Mouse (Mus musculus): ENCODE data around the gene Mapt. TPM values are rescaled to one million over a fixed set of nuclear protein-coding genes. Genes with fewer than 3 reads are reported as not detected.

Mapt gene
- total RNA-seq, 2 experiments from 2014 or later, result 324 to 330 TPM

DNA sequence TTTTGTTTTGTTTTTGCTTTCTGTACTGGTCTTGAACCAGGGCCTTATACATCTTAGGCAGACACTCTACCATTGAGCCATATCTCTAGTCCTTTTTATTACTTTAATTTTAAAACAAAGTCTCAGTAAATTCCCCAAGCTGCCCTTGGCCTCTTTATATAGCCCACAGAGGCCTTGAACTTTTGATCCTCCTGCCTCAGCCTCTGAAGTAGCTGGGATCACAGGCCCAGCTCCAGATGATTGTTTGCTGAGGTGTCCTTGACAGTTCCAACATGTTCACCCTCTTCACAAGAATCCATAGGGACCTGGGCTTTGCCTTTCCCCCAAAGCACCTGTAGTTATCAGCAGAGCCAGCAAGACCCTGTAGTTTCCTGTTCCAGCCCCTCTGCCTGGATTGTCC is 34.5 kb downstream of the Mapt start:
- DNase-seq (ENCODE audit: low spot score in 2 of 2), result no peak
- intact Hi-C loops (cut with DNase I), result no loop called here

DNA sequence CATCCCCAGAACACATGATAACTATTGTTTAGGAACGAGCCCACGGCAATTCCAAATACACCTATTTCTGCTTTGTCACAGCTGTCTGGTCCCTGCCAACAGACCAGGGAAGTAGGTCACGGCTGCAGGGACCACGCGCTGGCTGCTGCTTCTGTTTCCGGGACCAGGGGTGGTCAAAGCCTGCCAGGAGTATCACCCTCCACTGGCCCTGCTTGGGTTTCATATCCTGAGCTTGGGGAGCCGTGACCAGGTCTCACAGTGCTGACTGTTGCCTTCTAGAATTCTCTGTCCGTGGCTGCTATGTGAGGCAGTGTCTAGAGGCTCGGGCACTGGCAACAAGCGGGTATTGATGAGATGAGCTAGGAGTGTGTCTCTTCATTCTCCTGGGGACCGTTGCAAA is 36.2 kb downstream of the Mapt start:
- DNase-seq (ENCODE audit: low spot score in 2 of 2), result no peak
- intact Hi-C loops (cut with DNase I), result no loop called here

DNA sequence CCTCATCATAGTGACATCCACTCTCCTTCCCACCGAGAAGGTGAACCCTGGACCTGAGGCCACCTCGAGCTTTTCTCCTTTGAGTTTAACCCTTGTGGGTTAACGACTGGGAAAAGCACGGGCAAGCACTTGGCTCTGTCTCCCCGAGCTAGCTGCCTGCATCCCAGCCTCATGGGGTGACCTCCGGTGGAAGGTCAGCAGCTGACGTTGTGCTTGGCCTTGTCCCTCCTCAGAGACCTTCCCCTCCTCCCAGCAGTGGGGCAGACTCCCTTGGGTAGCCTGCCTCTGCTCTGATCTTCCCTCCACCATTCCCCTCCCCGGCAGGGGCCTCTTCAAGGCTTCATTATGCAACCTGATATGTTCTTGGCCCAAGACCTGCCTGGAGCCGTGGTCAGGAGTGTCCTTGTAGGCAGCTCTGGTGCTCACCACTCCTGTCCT is 38.2 kb downstream of the Mapt start:
- DNase-seq (ENCODE audit: low spot score in 2 of 2), result no peak

DNA sequence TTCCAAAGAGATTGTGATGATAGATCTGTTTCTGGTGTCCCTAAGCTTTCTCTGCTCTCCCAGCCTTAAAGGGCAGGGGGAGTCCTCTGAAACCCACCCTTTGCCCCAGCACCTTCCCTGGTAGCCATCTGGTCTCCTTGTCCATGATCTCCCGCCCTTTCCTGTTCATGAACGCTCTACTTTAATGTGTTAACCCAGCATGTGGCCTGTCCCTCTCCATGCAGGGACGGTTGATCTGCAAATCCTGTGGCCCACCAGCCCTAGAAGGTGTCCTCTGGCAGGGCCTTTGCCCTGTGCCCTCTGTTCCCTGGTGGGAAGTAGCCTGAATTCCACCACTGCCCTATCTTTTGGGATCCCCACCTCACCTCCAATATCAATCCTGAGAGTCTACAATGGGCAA is 39.3 kb downstream of the Mapt start:
- no peak for DNase-seq (ENCODE audit: low spot score in 2 of 2)
- intact Hi-C loops (cut with DNase I), result no loop called here

More for the DNA sequence above, 38.2 kb downstream of the Mapt start:
- intact Hi-C loops (cut with DNase I), result no loop called here

DNA sequence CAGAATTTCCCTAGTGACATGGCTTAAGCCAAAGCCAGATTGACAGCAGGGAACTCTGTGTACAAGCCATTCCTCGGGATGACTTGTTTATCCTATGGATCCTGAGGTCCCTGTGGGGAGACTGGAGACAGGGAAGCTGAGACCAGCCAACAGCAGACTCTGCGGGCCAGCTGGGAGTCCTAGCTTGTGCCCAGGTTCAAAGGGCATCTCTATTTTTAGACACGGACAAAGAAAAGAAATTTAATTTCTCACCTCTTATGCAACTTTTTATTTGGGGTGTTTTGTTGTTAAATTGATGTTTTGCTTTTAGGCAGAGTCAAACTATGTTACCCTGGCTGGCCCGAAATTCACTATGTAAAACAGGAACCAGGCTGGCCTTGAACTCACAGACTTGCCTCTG is 39.7 kb downstream of the Mapt start:
- intact Hi-C loops (cut with DNase I), result no loop called here
- DNase-seq (ENCODE audit: low spot score in 2 of 2), result no peak

DNA sequence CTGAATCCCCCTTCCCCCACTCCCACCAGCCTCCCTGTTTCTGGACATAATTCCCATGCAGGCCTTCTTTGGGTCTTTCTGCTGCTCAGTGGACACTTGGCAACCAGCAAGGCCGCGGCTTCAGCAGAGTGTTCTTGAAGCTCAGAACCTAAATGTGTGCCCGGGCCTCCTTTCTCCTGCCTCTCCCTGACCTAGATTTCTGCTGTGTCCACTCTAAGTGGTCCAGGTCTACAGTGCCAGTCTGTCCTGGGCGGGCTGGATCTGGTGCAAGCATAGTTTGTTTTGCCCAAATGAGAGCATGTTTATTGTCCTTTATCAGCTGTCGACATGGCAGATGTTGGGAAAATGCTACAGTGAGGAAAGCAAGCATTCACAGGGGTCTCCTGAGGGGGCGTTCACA is 40.7 kb downstream of the Mapt start:
- intact Hi-C loops (cut with DNase I), result no loop called here
- peak; percentile 39 to 55 for DNase-seq (ENCODE audit: low spot score in 2 of 2)

DNA sequence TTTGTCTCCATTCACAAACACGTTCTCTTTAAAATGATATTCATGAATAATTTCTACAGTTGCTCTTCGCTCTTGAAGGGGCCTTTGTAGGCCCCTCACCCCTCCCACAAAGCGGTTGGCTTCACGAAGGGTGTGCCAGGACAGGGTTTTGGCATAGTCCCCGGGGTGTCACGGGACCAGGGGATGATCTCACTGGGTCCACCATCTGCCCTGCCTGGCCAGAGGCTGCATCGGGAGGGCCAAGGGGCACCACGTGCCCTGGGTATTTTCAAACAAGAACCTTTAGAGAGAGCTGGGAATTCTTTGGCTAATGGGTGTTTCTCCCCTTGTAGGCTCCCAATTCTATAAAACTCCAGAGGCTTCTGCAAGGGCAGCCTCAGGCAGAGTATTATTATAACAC is 41.2 kb downstream of the Mapt start:
- intact Hi-C loops (cut with DNase I), result no loop called here
- DNase-seq (ENCODE audit: low spot score in 2 of 2), result peak; percentile 72 to 81

DNA sequence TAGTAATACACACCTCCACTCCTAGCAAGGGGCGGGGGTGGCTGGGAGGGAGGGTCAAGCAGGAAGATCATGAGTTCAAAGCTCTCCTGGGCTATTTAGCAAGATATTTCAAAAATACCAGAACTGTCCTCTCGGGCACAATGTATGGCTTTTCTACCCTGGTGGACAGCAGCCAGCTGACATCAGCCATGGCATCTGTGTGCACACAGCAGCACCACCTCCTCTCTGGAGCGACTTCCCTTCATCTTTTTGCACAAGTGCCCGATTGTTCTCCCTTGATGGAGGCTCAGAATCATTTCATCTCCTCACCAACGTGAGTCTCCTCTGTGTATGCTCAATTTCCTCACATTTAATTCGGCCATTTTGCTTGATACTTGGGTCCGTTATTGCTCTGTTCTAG is 44.6 kb downstream of the Mapt start:
- no peak for DNase-seq (ENCODE audit: low spot score in 2 of 2)
- intact Hi-C loops (cut with DNase I), result no loop called here

DNA sequence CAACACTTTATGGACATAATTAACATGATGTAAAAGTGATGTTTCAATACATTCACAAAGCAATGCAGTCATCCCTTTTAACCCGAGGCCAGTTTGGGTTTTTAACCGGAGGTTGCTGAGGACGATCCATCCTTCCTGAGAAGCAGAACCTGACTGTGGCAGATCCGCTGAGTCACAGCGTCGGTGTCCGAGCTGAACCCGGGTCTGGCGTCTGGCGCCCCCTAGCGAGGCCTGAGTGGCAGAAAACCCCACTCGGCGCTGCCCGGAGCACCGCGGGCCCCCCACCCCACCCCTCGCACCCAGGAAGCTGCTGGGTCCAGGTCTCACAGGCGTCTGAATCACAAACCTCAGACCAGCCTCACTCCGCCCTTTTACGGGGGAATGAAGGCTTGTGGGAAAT is 47.0 kb downstream of the Mapt start:
- intact Hi-C loops (cut with DNase I), result loop anchor here (2.0 kb wide), 1 partner anchor 47 kb away; the partner anchor contains the start of gene Mapt
- DNase-seq (ENCODE audit: low spot score in 2 of 2), result peak in 1 of 2 experiments; percentile 71

DNA sequence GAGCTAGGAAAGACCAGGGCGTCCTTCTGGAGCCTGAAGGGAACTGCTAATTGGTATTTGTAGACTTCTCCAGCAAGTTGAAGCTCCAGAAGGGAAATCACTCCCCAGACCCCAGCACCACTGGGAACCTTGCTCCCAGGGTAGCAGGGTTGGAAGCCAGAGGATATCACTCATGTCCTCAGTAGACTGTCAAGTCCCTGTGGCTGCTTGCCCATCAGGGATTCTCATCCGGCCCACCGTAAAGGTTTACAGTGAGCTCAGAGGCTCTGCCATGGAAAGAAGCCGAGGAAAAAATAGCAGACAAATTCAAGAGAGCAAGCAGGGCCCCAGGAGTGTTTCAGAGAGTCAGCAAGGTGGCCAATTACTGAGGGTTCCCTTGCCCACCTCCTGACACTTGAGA is 47.9 kb downstream of the Mapt start:
- intact Hi-C loops (cut with DNase I), result loop anchor here (2.0 kb wide), 1 partner anchor 48 kb away; the partner anchor contains the start of gene Mapt

DNA sequence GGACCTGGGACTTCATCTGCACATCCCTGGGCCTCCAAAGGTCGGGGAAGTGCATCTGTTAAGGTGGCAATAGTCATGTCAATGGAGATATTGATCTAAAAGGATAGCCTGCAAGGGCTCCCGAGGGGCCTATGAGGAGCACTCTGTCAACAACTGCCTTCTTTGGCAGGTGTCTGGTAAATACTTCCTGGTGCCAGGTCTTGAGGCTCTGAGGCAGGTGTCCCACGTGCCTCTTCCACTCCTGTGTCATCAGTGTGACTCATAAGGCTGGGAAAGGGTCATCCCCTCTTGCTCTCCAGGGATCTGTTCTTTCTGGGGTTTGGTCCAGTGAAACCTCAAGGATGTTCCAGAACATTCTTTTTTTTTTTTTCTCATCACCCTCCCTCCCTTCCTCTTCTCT is 48.3 kb downstream of the Mapt start:
- DNase-seq (ENCODE audit: low spot score in 2 of 2), result no peak
- intact Hi-C loops (cut with DNase I), result loop anchor here (2.0 kb wide), 1 partner anchor 49 kb away; the partner anchor contains the start of gene Mapt

More for the DNA sequence above, 47.9 kb downstream of the Mapt start:
- DNase-seq (ENCODE audit: low spot score in 2 of 2), result no peak

DNA sequence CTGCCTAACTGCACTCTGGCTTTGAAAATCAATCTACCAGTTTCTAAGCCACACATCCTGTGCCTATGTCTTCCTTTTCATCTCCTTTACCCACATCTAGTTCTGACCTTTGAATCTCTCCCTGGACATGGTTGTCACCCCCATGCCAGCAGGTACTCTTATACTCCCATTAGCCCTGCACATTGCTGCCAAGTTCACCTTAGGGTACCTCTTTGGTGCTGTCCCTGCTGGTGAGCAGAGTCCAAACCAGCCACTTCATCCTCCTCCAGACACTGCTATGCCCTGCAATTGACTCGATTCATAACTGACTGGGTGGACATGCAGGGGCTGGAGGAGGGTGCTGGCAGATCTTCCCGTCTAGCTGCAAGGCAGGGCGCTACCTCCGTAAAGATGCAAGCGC is 50.3 kb downstream of the Mapt start:
- intact Hi-C loops (cut with DNase I), result no loop called here
- no peak for DNase-seq (ENCODE audit: low spot score in 2 of 2)

DNA sequence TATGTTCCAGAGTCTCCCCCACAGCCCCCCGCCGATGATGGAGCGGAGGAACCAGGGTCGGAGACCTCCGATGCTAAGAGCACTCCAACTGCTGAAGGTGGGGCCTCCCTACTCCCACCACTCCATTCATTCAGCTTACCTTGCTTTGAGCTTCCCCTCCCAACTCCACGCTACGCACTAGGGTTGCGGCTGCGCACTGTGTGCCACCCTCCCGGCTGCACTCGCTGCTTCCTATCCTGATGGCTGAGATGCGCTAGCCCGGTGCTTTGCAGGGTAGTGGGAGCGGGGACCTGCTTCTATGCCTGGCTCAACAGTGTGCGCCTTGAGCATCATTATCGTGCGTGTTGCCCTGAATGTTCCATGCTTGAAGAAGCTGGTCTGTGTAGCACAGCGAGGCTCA is 55.9 kb downstream of the Mapt start:
- intact Hi-C loops (cut with DNase I), result no loop called here
- DNase-seq (ENCODE audit: low spot score in 2 of 2), result no peak

DNA sequence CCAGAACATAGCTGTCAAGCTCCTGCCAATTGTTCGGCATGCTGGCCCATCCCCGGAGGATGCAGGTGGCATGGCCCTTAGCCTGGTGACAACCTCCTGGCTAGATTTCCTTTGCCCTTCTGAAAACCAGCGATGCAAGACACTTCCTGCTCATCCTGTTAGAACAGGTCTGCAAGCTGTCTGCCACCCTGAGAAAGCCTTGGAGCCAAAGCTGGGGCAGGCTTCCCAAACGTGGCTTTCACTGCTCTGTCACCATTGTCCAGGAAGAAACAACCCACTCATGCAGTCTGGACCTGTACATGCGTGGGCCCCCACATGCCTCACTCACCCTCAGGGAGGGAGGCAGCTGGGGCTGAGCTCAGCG is 57.6 kb downstream of the Mapt start:
- intact Hi-C loops (cut with DNase I), result no loop called here
- DNase-seq (ENCODE audit: low spot score in 2 of 2), result peak; percentile 46 to 77

DNA sequence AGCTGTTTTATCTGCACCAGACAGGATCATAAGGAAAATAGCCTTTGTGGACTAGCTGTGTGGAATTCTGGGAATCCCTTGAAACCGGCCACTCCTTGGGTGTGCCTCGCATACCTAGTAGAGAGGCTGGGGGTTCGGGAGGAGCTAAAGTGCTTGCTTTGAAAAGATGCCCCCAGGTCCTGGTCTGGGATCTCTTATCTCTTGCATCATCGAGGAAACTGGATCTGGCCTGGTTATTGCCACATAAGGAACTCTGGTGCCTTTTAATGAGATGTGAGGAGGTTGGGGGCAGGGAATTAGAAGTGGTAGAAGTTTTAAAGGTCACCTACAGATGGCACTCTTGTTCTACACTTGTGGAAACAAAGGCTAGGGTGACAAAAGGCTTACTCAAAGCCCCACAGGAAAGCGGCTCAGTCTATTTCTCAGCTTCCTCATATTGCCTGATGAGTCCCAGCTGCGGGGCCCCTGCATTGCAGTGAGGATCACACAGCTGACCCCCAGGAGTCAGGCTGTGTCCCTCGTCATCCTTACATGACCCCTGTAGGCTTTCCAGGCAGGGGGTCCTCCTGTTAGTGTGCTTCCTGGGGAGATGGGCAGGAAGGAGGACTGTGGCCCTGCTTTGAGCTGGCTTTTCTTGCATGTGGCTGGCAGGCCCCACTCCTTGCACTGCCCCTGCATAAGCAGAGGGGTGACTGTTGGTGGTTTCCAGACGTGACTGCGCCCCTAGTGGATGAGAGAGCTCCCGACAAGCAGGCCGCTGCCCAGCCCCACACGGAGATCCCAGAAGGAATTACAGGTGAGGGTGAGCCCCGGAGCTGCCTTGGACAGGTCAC is 58.2 kb downstream of the Mapt start:
- intact Hi-C loops (cut with DNase I), result no loop called here
- peak; percentile 73 to 87 for DNase-seq (ENCODE audit: low spot score in 2 of 2)

DNA sequence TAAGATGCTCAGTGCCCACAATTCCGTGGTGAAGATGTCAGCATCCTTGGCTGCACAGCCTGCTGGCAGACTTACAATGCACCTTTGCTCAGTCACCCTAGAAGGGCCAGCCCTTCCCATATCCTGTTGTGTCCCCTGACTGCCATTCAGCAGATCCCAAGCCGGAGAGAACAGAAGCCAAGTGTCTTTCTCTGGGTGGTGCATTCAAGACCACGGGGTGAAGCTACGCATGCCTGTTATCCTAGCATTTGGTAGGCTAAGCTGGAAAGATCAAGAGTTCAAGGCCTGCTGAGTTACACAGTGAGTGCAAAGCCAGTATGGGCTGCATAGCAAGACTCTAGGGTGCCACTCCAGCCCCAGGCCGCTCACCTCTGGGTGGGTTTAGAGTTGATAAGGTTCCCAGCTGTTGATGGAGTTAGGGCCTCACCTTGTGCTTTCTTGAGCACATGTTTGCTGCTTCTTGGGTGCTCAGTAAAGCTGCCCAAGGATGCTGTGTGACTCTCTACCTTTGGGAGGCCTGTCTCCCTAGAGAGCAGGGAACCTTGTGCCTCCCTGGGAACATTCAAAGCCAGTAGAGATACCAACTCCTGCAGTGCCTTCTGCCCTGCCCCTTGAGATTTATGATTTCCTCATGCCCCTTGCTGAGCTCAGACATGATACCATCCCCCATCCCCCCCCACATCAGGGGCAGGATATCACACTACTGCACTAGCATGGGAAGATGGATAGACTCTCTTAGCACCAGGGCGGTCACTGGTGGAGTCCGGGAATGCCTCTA is 61.4 kb downstream of the Mapt start:
- DNase-seq (ENCODE audit: low spot score in 2 of 2), result no peak
- intact Hi-C loops (cut with DNase I), result no loop called here

DNA sequence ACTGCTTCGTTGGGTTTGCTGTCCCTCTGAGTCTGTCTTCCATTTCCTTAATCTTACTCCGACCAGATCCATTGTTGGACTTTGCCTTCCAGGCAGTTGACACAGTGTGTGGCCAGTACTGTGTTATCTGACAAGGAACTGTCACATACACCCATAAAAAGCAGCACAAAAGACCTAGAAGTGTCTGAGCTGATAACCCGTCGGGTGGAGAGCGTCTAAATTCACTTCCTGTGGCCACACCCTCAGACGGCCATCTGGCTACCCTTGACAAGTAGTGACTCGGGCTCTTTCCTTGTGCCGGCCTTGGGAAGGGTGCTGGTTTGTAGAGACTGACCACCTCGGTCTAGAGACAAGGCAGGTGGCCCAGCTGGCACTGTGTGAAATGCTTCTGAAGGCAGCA is 62.1 kb downstream of the Mapt start:
- no peak for DNase-seq (ENCODE audit: low spot score in 2 of 2)
- intact Hi-C loops (cut with DNase I), result no loop called here

DNA sequence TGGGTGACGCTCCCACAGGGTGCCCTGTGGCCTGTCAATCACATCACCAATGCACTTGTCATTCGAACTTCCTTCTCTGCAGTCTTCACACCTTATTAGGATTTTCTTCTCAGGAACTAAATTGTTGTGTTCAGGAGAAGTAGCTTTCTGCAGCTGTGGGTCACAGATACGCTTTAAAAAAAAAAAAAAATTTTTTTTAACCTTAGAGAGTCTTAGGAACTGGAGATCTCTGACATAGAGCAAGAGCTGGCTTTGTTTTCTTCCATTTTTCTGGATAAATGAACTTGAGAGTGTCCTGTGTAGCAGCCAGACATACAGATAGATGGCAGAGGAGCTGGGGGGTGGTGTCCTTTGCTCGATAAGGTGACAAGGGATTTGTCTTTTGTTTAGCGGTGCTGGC is 64.0 kb downstream of the Mapt start:
- intact Hi-C loops (cut with DNase I), result no loop called here
- DNase-seq (ENCODE audit: low spot score in 2 of 2), result no peak

DNA sequence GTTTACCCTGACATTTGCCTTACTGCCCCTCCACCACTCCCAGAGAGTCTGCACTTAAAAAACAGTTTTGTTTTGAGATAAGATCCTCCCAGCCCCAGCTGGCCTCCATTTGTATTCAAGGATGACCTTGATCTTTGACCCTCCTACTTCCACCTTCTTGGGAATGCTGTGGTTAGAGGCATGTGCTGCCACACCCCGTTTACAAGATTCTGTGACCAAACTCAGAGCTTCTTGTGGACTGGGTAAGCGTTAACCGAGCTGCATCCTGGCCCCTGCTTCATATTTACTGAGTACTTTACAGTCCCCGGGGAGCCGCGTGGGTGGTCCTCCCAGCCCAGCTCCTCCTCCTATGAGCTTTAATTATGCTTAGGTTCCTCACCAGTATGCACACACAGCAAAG is 64.5 kb downstream of the Mapt start:
- intact Hi-C loops (cut with DNase I), result no loop called here
- no peak for DNase-seq (ENCODE audit: low spot score in 2 of 2)

DNA sequence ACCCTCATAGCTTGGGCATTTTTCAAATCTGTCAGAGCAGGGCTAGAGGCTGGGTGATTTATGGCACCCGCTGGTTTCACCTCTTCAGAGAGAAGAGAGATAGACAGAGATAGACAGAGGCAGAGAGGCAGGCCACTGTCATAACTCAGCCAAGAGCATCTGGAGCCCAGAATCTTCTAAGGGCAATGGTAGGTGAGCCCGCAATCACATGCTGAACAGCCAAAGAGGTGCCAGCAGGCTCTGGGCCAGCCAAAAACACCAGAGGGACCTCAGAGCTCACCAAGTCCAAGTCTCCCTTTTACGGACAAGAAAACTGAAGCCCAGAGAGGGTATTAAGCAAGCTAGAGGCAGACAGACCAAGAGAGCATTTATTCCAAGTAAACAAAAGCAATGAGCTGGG is 66.5 kb downstream of the Mapt start:
- DNase-seq (ENCODE audit: low spot score in 2 of 2), result no peak
- intact Hi-C loops (cut with DNase I), result no loop called here

DNA sequence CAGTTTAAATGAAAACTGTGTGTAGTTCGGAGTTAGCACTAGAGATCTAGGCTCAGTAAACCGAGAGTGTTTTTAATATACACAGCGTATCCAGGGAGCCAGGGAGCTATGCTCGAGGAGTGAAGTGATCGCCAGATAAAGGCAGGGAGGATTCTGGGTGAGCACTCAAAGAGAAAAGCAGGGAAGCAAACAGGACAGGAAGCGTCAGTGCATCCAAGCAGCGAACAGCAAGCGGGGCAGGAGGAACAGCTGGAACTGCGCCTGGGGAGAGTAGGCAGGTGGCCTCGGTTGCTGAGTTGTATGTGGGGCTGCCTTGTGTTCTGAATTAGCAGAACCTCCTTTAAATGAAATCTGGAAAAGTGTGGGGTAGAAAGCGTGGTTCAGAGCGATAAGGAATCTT is 71.4 kb downstream of the Mapt start:
- intact Hi-C loops (cut with DNase I), result no loop called here
- DNase-seq (ENCODE audit: low spot score in 2 of 2), result peak in 1 of 2 experiments; percentile 54
